In genomic region chr11:71737106-71737505, GRCm38 (mm10) we compare ENCODE assay signal across 9 mouse cellular contexts. TPM values are rescaled to one million over a fixed set of nuclear protein-coding genes. Genes with fewer than 3 reads are reported as not detected.
DNase-seq lines count a peak whose midpoint lies in the region; ATAC-seq and TF ChIP-seq lines count a peak whose summit lies in the region.
"Had no signal": no experiment of that assay in that cellular context is flagged by ENCODE, and none has a peak within 500 bp of the region (broad histone marks: within the 10 kb centered on the region; RNA-seq: fewer than 3 reads in every experiment).

No protein-coding gene starts in this region.

- no peaks in the 10 kb centered on the region for H3K36me3 ChIP-seq in kidney, adult 2 months (ENCODE audit: control insufficient read depth, insufficient read depth, low read length)
- no peaks in the 10 kb centered on the region for H3K36me3 ChIP-seq in E14TG2a.4 (ENCODE audit: insufficient read depth, low read length)
- no peaks in the 10 kb centered on the region for H3K36me3 ChIP-seq in embryonic facial prominence, embryonic 14.5 days (ENCODE audit: control insufficient read depth, insufficient read depth, low read length)
- no peaks in the 10 kb centered on the region for H3K36me3 ChIP-seq in midbrain, embryonic 13.5 days

- no peak overlapping the region for H3K27ac ChIP-seq in kidney, adult 2 months (ENCODE audit: insufficient read depth, low read depth, low read length)
- H3K27ac ChIP-seq in embryonic facial prominence, embryonic 14.5 days (replicated peaks; ENCODE audit: low read depth, low read length), result no peak overlapping the region
- H3K27ac ChIP-seq in midbrain, embryonic 13.5 days, result no peak overlapping the region

- H3K9ac ChIP-seq in embryonic facial prominence, embryonic 14.5 days (ENCODE audit: low read depth, low read length), result no peak overlapping the region
- H3K9ac ChIP-seq in midbrain, embryonic 13.5 days (replicated peaks), result no peak overlapping the region

- no peak overlapping the region for H3K4me2 ChIP-seq in embryonic facial prominence, embryonic 14.5 days (ENCODE audit: low read depth, low read length)
- no peak overlapping the region for H3K4me2 ChIP-seq in midbrain, embryonic 13.5 days (replicated peaks)

- H3K9me3 ChIP-seq in E14TG2a.4 (ENCODE audit: low read length), result no peaks in the 10 kb centered on the region
- no peaks in the 10 kb centered on the region for H3K9me3 ChIP-seq in embryonic facial prominence, embryonic 14.5 days (ENCODE audit: control insufficient read depth, low read length)
- H3K9me3 ChIP-seq in midbrain, embryonic 13.5 days, result no peaks in the 10 kb centered on the region

- no peak for DNase-seq in kidney, adult 2 months
- no peak for DNase-seq in kidney, adult 9 months
- no peak for DNase-seq in embryonic facial prominence, embryonic 14.5 days (ENCODE audit: low spot score)
- DNase-seq in urinary bladder, postnatal 14 days (ENCODE audit: low spot score), result no peak
- no peak for DNase-seq in gastrocnemius, postnatal 14 days
- no peak for DNase-seq in right cerebral cortex, adult 2 months (ENCODE audit: low spot score in 2 of 2)

- no peaks in the 10 kb centered on the region for H3K4me1 ChIP-seq in kidney, adult 2 months (ENCODE audit: control insufficient read depth, insufficient read depth, low read length)
- H3K4me1 ChIP-seq in E14TG2a.4 (replicated peaks; ENCODE audit: low read depth, low read length), result peaks cover 31% of the 10 kb centered on the region
- no peaks in the 10 kb centered on the region for H3K4me1 ChIP-seq in embryonic facial prominence, embryonic 14.5 days (ENCODE audit: control insufficient read depth, insufficient read depth, low read length)
- H3K4me1 ChIP-seq in midbrain, embryonic 13.5 days (replicated peaks), result peaks cover 32% of the 10 kb centered on the region

- no peak for TF ChIP-seq POLR2A in kidney, adult 2 months (IDR thresholded peaks at IDR 0.05; ENCODE audit: low read depth, low read length)

- no peaks in the 10 kb centered on the region for H3K27me3 ChIP-seq in kidney, adult 2 months (replicated peaks; ENCODE audit: control insufficient read depth, insufficient read depth, low read length)
- H3K27me3 ChIP-seq in E14TG2a.4 (ENCODE audit: insufficient read depth, low read length), result peaks cover 6% of the 10 kb centered on the region; the same call in 1 of the 2 replicates
- H3K27me3 ChIP-seq in embryonic facial prominence, embryonic 14.5 days (replicated peaks; ENCODE audit: control insufficient read depth, insufficient read depth, low read length), result no peaks in the 10 kb centered on the region
- H3K27me3 ChIP-seq in midbrain, embryonic 13.5 days, result no peaks in the 10 kb centered on the region

- TF ChIP-seq CTCF in kidney, adult 2 months (conservative IDR thresholded peaks at IDR 0.05; ENCODE audit: insufficient read depth, insufficient read length, low read depth, low read length), result peak; percentile 61; the same call in 1 of the 2 replicates
- TF ChIP-seq CTCF in E14TG2a.4 (conservative IDR thresholded peaks at IDR 0.05; ENCODE audit: low read length), result peak; percentile 54

- 0 out of 2 replicates have a peak, but pooled peaks have one; percentile 22 for ATAC-seq in embryonic facial prominence, embryonic 14.5 days (ENCODE audit: low read depth)
- peak; percentile 66 for ATAC-seq in midbrain, embryonic 13.5 days

- 32% methylated on average over 5 of the region's 5 CpGs for WGBS in kidney, adult 2 months
- 41% methylated on average over 5 of the region's 5 CpGs for WGBS in embryonic facial prominence, embryonic 14.5 days
- 34% methylated on average over 5 of the region's 5 CpGs for WGBS in midbrain, embryonic 13.5 days

- no peak overlapping the region for H3K4me3 ChIP-seq in kidney, adult 2 months (ENCODE audit: insufficient read depth, low read depth, low read length)
- no peak overlapping the region for H3K4me3 ChIP-seq in E14TG2a.4 (replicated peaks; ENCODE audit: low read length)
- no peak overlapping the region for H3K4me3 ChIP-seq in embryonic facial prominence, embryonic 14.5 days (ENCODE audit: low read depth, low read length)
- no peak overlapping the region for H3K4me3 ChIP-seq in midbrain, embryonic 13.5 days (replicated peaks)

- intact Hi-C loops in gastrocnemius, postnatal 14 days (cut with DNase I; ENCODE audit: low total_unique reads), result no loop called here

RNA-seq across cellular contexts. Expression of gene Wscd1, which starts 12.6 kb away (rescaled TPM):
- 11.5 and 12.5 TPM in 2 replicates for polyA plus RNA-seq in kidney, adult 2 months (2012; rRNA removed)
- 5.0 and 5.2 TPM in 2 replicates for polyA plus RNA-seq in embryonic facial prominence, embryonic 14.5 days (2014; fragmentation: Nextera tagmentation; extraction: Ambion mirVana)
- 79.2 and 82.5 TPM in 2 replicates for polyA plus RNA-seq in midbrain, embryonic 13.5 days (2015; fragmentation: Nextera tagmentation; extraction: Ambion mirVana)
- total RNA-seq in gastrocnemius, postnatal 14 days (2021), result 1 to 10 TPM; 5.4 to 5.5 TPM
- total RNA-seq: neutrophil, adult 5-6 weeks had no signal
